Mouse (Mus musculus) MEL (cell line): ENCODE measurements around the gene Cfap58. TPM values are rescaled to one million over a fixed set of nuclear protein-coding genes. Genes with fewer than 3 reads are reported as not detected.

Source experiments
- DNase-seq: peaks from one replicate; pipeline ENCODE4 v3.0.0; 2011; ENCODE audit warnings: low read depth, low spot score
- H3K27ac ChIP-seq: 2 replicates; pipeline ENCODE4 v1.5.1; 2012; ENCODE audit warnings: low read depth, mild to moderate bottlenecking, control low read depth, low read length, moderate library complexity; ENCODE audit not compliant: control insufficient read depth
- H3K27me3 ChIP-seq, 2 experiments: fragments of 150-350 bp in 1 of 2; sonication (generic) in 1 of 2; 2 replicates each; pipeline ENCODE4 v1.6.1; 2012; ENCODE audit warnings: low read length in 2 of 2, mild to moderate bottlenecking in 2 of 2, improper control_type of control experiment in 1 of 2, moderate library complexity in 1 of 2; ENCODE audit not compliant: insufficient read depth in 2 of 2, control insufficient read depth in 1 of 2
- H3K36me3 ChIP-seq, 2 experiments: 2 replicates each; pipeline ENCODE4 v1.6.1; 2012 to 2014; ENCODE audit warnings: low read length in 2 of 2, improper control_type of control experiment in 1 of 2, inconsistent platforms in 1 of 2, mild to moderate bottlenecking in 1 of 2; ENCODE audit not compliant: insufficient read depth in 2 of 2, control insufficient read depth in 1 of 2
- H3K4me1 ChIP-seq, 2 experiments: fragments of 150-350 bp in 1 of 2; sonication (generic) in 1 of 2; 2 replicates each; pipeline ENCODE4 v1.6.1; 2012; ENCODE audit warnings: low read length in 2 of 2, improper control_type of control experiment in 1 of 2, mild to moderate bottlenecking in 1 of 2; ENCODE audit not compliant: insufficient read depth in 2 of 2, control insufficient read depth in 1 of 2
- H3K4me3 ChIP-seq, 2 experiments: fragments of 150-350 bp in 1 of 2; sonication (generic) in 1 of 2; 2 replicates each; pipeline ENCODE4 v1.5.1; 2012; ENCODE audit warnings: low read depth in 2 of 2, low read length in 2 of 2, mild to moderate bottlenecking in 2 of 2, moderate library complexity in 2 of 2, control low read depth in 1 of 2, improper control_type of control experiment in 1 of 2; ENCODE audit not compliant: control insufficient read depth in 1 of 2, insufficient read depth in 1 of 2
- H3K79me2 ChIP-seq: 2 replicates; pipeline ENCODE4 v1.6.1; 2012; ENCODE audit warnings: mild to moderate bottlenecking, low read length, moderate library complexity; ENCODE audit not compliant: control insufficient read depth, poor library complexity, insufficient read depth
- H3K9ac ChIP-seq: 2 replicates; pipeline ENCODE4 v1.6.1; 2012; ENCODE audit warnings: low read depth, mild to moderate bottlenecking, control low read depth, low read length, moderate library complexity; ENCODE audit not compliant: control insufficient read depth, poor library complexity, severe bottlenecking
- H3K9me3 ChIP-seq: fragments of 150-350 bp; sonication (generic); replicated peaks from 2 replicates; pipeline ENCODE4 v1.6.1; 2012; ENCODE audit warnings: mild to moderate bottlenecking, low read length, improper control_type of control experiment, moderate library complexity; ENCODE audit not compliant: insufficient read depth
- BHLHE40 ChIP-seq: IDR thresholded peaks from 2 replicates; pipeline ENCODE4 v1.6.1; 2012; ENCODE audit warnings: low read depth, mild to moderate bottlenecking, inconsistent platforms, low read length, improper control_type of control experiment, borderline replicate concordance
- CHD1 ChIP-seq: IDR thresholded peaks from 2 replicates; pipeline ENCODE4 v1.6.1; 2012; ENCODE audit warnings: low read depth, mild to moderate bottlenecking, inconsistent platforms, low read length, improper control_type of control experiment
- CHD2 ChIP-seq: IDR thresholded peaks from 2 replicates; pipeline ENCODE4 v1.6.1; 2011; ENCODE audit warnings: low read length, improper control_type of control experiment
- CTCF ChIP-seq, 3 experiments: IDR thresholded peaks in 2 of 3; conservative IDR thresholded peaks in 1 of 3; 2 replicates each; pipeline ENCODE4 v1.5.1; 2011 to 2012; ENCODE audit warnings: low read length in 3 of 3, low read depth in 2 of 3, mild to moderate bottlenecking in 2 of 3, improper control_type of control experiment in 1 of 3, inconsistent platforms in 1 of 3, mixed read lengths in 1 of 3, moderate library complexity in 1 of 3; ENCODE audit not compliant: control insufficient read depth in 1 of 3, insufficient read depth in 1 of 3, poor library complexity in 1 of 3, severe bottlenecking in 1 of 3
- E2F4 ChIP-seq: IDR thresholded peaks from 2 replicates; pipeline ENCODE4 v1.6.1; 2011; ENCODE audit warnings: low read depth, low read length, improper control_type of control experiment, borderline replicate concordance
- ELF1 ChIP-seq: IDR thresholded peaks from 2 replicates; pipeline ENCODE4 v1.6.1; 2014; ENCODE audit warnings: low read depth, mild to moderate bottlenecking, inconsistent platforms, low read length, improper control_type of control experiment, moderate library complexity
- ETS1 ChIP-seq: IDR thresholded peaks from 2 replicates; pipeline ENCODE4 v1.6.1; 2012; ENCODE audit warnings: low read depth, mild to moderate bottlenecking, inconsistent platforms, low read length, improper control_type of control experiment, moderate library complexity
- GABPA ChIP-seq: IDR thresholded peaks from 2 replicates; pipeline ENCODE4 v1.6.1; 2012; ENCODE audit warnings: low read depth, mild to moderate bottlenecking, inconsistent platforms, low read length, improper control_type of control experiment, moderate library complexity
- GATA1 ChIP-seq: IDR thresholded peaks from 2 replicates; pipeline ENCODE4 v1.6.1; 2011; ENCODE audit warnings: low read depth, low read length, improper control_type of control experiment
- HCFC1 ChIP-seq: IDR thresholded peaks from 2 replicates; pipeline ENCODE4 v1.6.1; 2012; ENCODE audit warnings: low read depth, mild to moderate bottlenecking, inconsistent platforms, low read length, improper control_type of control experiment, moderate library complexity
- JUND ChIP-seq: IDR thresholded peaks from 2 replicates; pipeline ENCODE4 v1.6.1; 2011; ENCODE audit warnings: low read depth, mild to moderate bottlenecking, improper control_type of control experiment, low read length
- KAT2A ChIP-seq: conservative IDR thresholded peaks from 2 replicates; pipeline ENCODE4 v1.6.1; 2012; ENCODE audit warnings: low read depth, low read length, improper control_type of control experiment, inconsistent platforms
- MAFK ChIP-seq: IDR thresholded peaks from 2 replicates; pipeline ENCODE4 v1.6.1; 2011; ENCODE audit warnings: low read depth, mild to moderate bottlenecking, low read length, improper control_type of control experiment, borderline replicate concordance
- MAX ChIP-seq: IDR thresholded peaks from 2 replicates; pipeline ENCODE4 v1.6.1; 2011; ENCODE audit warnings: low read length, improper control_type of control experiment
- MAZ ChIP-seq: IDR thresholded peaks from 2 replicates; pipeline ENCODE4 v1.6.1; 2012; ENCODE audit warnings: low read depth, mild to moderate bottlenecking, inconsistent platforms, low read length, improper control_type of control experiment
- MXI1 ChIP-seq: IDR thresholded peaks from 2 replicates; pipeline ENCODE4 v1.6.1; 2011; ENCODE audit warnings: mild to moderate bottlenecking, low read depth, low read length, improper control_type of control experiment
- MYB ChIP-seq: IDR thresholded peaks from 2 replicates; pipeline ENCODE4 v1.6.1; 2011; ENCODE audit warnings: mild to moderate bottlenecking, low read depth, low read length, improper control_type of control experiment
- MYC ChIP-seq: IDR thresholded peaks from 2 replicates; pipeline ENCODE4 v1.6.1; 2011; ENCODE audit warnings: low read depth, mild to moderate bottlenecking, low read length, improper control_type of control experiment, moderate library complexity
- NRF1 ChIP-seq: IDR thresholded peaks from 2 replicates; pipeline ENCODE4 v1.6.1; 2014; ENCODE audit warnings: low read depth, mild to moderate bottlenecking, inconsistent platforms, low read length, improper control_type of control experiment, moderate library complexity; ENCODE audit not compliant: poor library complexity, insufficient read depth, severe bottlenecking
- SMC3 ChIP-seq: IDR thresholded peaks from 2 replicates; pipeline ENCODE4 v1.6.1; 2011; ENCODE audit warnings: low read depth, low read length, improper control_type of control experiment
- TAL1 ChIP-seq: IDR thresholded peaks from 2 replicates; pipeline ENCODE4 v1.6.1; 2012; ENCODE audit warnings: mild to moderate bottlenecking, inconsistent platforms, low read length, moderate library complexity, mixed read lengths
- TCF12 ChIP-seq: IDR thresholded peaks from 2 replicates; pipeline ENCODE4 v1.6.1; 2014; ENCODE audit warnings: low read depth, mild to moderate bottlenecking, inconsistent platforms, low read length, improper control_type of control experiment, moderate library complexity
- UBTF ChIP-seq: IDR thresholded peaks from 2 replicates; pipeline ENCODE4 v1.6.1; 2012; ENCODE audit warnings: low read depth, mild to moderate bottlenecking, inconsistent platforms, low read length, improper control_type of control experiment, moderate library complexity, borderline replicate concordance; ENCODE audit not compliant: insufficient read depth
- USF1 ChIP-seq: IDR thresholded peaks from 2 replicates; pipeline ENCODE4 v1.6.1; 2014; ENCODE audit warnings: low read depth, mild to moderate bottlenecking, inconsistent platforms, low read length, improper control_type of control experiment, moderate library complexity
- USF2 ChIP-seq, 2 experiments: IDR thresholded peaks; 2 replicates each; pipeline ENCODE4 v1.6.1; 2011 to 2012; ENCODE audit warnings: improper control_type of control experiment in 2 of 2, low read length in 2 of 2, borderline replicate concordance in 1 of 2, inconsistent platforms in 1 of 2, low read depth in 1 of 2, mild to moderate bottlenecking in 1 of 2; ENCODE audit not compliant: insufficient read depth in 1 of 2
- ZC3H11A ChIP-seq: IDR thresholded peaks from 2 replicates; pipeline ENCODE4 v1.6.1; 2012; ENCODE audit warnings: low read depth, mild to moderate bottlenecking, inconsistent platforms, low read length, improper control_type of control experiment
- ZKSCAN1 ChIP-seq: IDR thresholded peaks from 2 replicates; pipeline ENCODE4 v1.6.1; 2012; ENCODE audit warnings: low read depth, mild to moderate bottlenecking, inconsistent platforms, low read length, improper control_type of control experiment, moderate library complexity
- ZMIZ1 ChIP-seq: IDR thresholded peaks from 2 replicates; pipeline ENCODE4 v1.6.1; 2012; ENCODE audit warnings: low read depth, mild to moderate bottlenecking, inconsistent platforms, low read length, improper control_type of control experiment, moderate library complexity
- ZNF384 ChIP-seq: IDR thresholded peaks from 2 replicates; pipeline ENCODE4 v1.6.1; 2012; ENCODE audit warnings: low read depth, mild to moderate bottlenecking, inconsistent platforms, low read length, improper control_type of control experiment
- polyA plus RNA-seq, 2 experiments: library from polyadenylated mRNA; stranded (reverse) in 1 of 2; unstranded in 1 of 2; fragments of >175 nt in 1 of 2; fragments of >200 nt in 1 of 2; gene quantifications; 2 replicates each; pipeline versions ENCODE4 v1.2.1 to v1.2.4; 2012; ENCODE audit warnings: low replicate concordance in 2 of 2, low read depth in 1 of 2; ENCODE audit not compliant: insufficient read length in 2 of 2, insufficient read depth in 1 of 2, missing spikeins in 1 of 2
- total RNA-seq: library from RNA; depleted of rRNA; stranded (reverse); fragments of 300-350 nt; gene quantifications from 2 replicates; pipeline ENCODE4 v1.2.3, GENCODE M21; 2012

Cfap58 gene
- total and polyA plus RNA-seq, 3 experiments, result not detected

DNA sequence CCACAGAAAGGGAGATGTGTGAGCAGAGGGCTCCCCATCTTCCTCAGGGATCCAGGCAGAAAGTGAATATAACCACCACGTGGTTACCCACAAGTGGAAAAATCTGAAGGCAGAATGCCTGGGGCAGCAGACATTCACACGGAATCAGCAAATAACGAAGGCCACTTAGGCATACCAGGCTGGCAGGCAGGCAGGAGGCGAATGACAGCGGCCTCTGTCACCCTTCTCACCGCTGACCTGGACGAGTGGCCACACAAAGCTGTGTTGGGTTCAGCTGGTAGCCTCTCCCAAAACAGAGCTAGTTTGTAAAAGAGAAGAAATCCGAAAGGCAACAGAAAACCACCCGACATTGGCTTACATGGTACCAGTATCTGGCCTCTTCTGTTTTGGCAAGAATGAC, 19.5 kb upstream of the Cfap58 start:
- Histone ChIP-seq H3K79me2 (peaks cover 34% of the 10 kb centered on the region), H3K4me3 (peak overlapping the region; percentile 58 to 98), H3K9ac (peak overlapping the region; percentile 97), H3K4me1 (peaks cover 3 to 20% of the 10 kb centered on the region in 2 experiments), H3K27ac (peak overlapping the region; percentile 99), H3K36me3 (peaks cover 0 to 14% of the 10 kb centered on the region in 2 experiments; a peak in 3 of 4 replicates), H3K27me3 (no peaks in the 10 kb centered on the region), H3K9me3 (no peaks in the 10 kb centered on the region)
- peak; percentile 50 for DNase-seq
- TF ChIP-seq USF1, result 0 out of 2 replicates have a peak, but pooled peaks have one; percentile 8
- peak; percentile 43 for TF ChIP-seq MXI1
- no peak for TF ChIP-seq JUND
- peak; percentile 61; the same call in 1 of the 2 replicates for TF ChIP-seq MAX

- H3K9ac ChIP-seq, result peak overlapping the region; percentile 97
- H3K27ac ChIP-seq, result peak overlapping the region; percentile 99
- H3K79me2 ChIP-seq, result peaks cover 32% of the 10 kb centered on the region
- no peaks in the 10 kb centered on the region for H3K27me3 ChIP-seq
- H3K4me1 ChIP-seq, result peaks cover 3 to 23% of the 10 kb centered on the region in 2 experiments
- peaks cover 0 to 17% of the 10 kb centered on the region in 2 experiments; a peak in 2 of 4 replicates for H3K36me3 ChIP-seq
- H3K4me3 ChIP-seq, result peak overlapping the region; percentile 58 to 98
- DNase-seq, result peak; percentile 93
- H3K9me3 ChIP-seq, result no peaks in the 10 kb centered on the region
- TF ChIP-seq BHLHE40 (peak; percentile 13; the same call in 1 of the 2 replicates), JUND (no peak), ZC3H11A (no peak), MXI1 (peak; percentile 52; the same call in 1 of the 2 replicates), MYB (no peak), MAZ (no peak; the same call in 1 of the 2 replicates), MAFK (no peak), ZKSCAN1 (no peak), KAT2A (no peak), E2F4 (no peak), CHD2 (no peak), ETS1 (peak; percentile 47), ZMIZ1 (0 out of 2 replicates have a peak, but pooled peaks have one; percentile 78), MYC (peak; percentile 74), SMC3 (no peak), USF1 (no peak), USF2 (IDR thresholded peaks at IDR 0.05; ENCODE audit: borderline replicate concordance in 1 of 2, insufficient read depth in 1 of 2, low read depth in 1 of 2, low read length in 2 of 2) (no peak), ZNF384 (no peak), MAX (no peak; the same call in 1 of the 2 replicates), CTCF (IDR thresholded peaks at IDR 0.05 in 2 of 3, conservative IDR thresholded peaks at IDR 0.05 in 1 of 3; ENCODE audit: control insufficient read depth in 1 of 3, insufficient read depth in 1 of 3, low read depth in 2 of 3, low read length in 3 of 3, poor library complexity in 1 of 3, severe bottlenecking in 1 of 3) (no peak), TCF12 (0 out of 2 replicates have a peak, but pooled peaks have one; percentile 9), GABPA (no peak), CHD1 (no peak), TAL1 (no peak), UBTF (no peak), NRF1 (no peak), HCFC1 (peak; percentile 52; the same call in 1 of the 2 replicates), GATA1 (peak; percentile 51), ELF1 (0 out of 2 replicates have a peak, but pooled peaks have one; percentile 10)
These were observed 18.9 kb upstream of the Cfap58 start for GRCm38 (mm10) chr19:47918455-47919101.
